Mouse (Mus musculus) cerebellum, postnatal 36 days (tissue): ENCODE data around the gene Gps1.
A peak's percentile ranks its signal among the peaks of the same experiment; 100 is the strongest.
"Not testable (repeated sequence)": the region's sequence is repeated elsewhere in the genome, so short reads cannot be mapped to it uniquely, and the experiment has no call there.

Experiments used
- DNase-seq, 2 experiments: peaks; one replicate each; pipeline ENCODE4 v3.0.0; 2021 to 2022; ENCODE audit warnings: mixed read lengths in 2 of 2

Gps1 gene

DNA sequence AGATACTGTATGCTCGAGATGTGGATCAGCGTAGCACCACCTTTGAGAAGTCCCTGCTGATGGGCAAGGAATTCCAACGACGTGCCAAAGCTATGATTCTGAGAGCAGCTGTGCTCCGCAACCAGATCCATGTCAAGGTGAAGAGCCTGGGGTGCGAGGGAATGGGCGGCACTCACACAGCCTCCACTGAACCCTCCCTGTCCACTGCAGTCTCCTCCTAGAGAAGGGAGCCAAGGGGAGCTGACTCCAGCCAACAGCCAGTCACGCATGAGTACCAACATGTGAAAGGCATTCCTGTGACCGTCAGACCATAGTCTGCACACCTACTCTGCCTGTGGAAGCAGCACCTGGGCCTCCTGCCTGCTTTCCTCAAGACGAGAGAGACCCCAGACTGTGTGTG, 4.4 kb downstream of the Gps1 start:
- DNase-seq: not testable (repeated sequence)

GRCm38 (mm10) chr11:120789355-120789754, 5.3 kb downstream of the Gps1 start:
- DNase-seq: no peak

DNA sequence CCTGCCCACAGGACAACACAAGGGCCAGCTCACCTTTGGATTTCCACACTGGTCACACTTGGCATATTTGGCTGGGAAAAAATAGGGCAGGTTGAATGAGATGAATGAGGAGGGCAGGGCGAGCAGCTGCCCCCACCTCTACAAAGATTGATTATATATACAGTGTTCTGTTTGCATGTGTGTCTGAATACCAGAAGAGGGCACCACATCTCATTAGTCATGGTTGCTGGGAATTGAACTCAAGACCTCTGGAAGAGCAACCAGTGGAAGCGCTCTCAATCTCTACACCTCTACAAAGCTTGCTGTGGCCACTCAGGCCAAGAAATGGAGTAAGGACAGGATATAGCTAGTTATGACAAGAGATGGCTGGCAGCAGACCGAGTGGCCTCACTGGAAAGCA, 5.7 kb downstream of the Gps1 start:
- no peak for DNase-seq

GRCm38 (mm10) chr11:120792652-120793051, 8.6 kb downstream of the Gps1 start:
- no peak for DNase-seq

DNA sequence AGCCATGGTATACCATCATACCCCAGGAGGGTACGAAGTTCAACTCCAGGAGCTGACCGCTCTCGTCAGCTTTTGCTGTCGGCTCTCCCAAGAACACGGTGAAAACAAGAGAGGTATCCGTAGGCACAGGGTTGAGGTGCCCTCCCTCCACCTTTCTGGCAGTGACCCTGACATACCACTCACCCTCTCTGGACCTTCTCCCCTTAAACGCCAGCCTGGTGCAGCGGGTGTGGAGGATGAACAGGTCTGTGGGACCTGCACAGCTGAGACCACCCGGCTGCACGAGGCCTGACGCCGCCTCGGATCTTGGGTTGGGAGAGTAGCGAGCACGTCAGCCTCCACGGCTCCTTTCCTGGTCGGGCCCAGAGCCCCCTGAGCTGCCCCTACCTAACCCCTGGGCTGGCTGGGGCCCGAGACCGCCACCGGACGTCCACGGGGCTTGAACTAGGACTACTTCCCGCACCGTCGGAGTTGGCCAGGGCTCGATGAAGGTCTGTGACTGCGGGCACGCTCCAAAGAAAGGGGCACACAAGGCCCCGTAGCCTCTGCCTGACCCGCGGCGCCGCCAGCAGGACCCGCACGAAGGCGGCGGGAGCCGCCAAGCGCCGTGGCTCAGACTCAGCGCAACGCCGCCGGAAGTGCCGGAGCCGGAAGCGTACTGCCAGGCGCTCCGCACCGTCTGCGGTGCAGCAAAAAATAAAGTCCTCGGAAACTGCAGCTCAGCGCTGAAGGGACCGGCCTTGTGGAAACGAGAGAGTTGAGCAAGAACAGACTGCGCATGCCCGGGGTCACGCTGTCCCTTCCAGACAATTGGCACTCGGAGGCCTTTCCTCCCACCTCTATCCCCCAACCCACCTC, 11.9 kb downstream of the Gps1 start, which contains the start of gene Dus1l:
Gene Dus1l, minus strand, starts transcription at position 648 of the 858 bp plus-strand sequence.
- DNase-seq: peak; percentile 98 to 100

GRCm38 (mm10) chr11:120796614-120796946, 12.5 kb downstream of the Gps1 start:
- no peak for DNase-seq

GRCm38 (mm10) chr11:120798244-120798643, 14.2 kb downstream of the Gps1 start:
- DNase-seq: no peak

DNA sequence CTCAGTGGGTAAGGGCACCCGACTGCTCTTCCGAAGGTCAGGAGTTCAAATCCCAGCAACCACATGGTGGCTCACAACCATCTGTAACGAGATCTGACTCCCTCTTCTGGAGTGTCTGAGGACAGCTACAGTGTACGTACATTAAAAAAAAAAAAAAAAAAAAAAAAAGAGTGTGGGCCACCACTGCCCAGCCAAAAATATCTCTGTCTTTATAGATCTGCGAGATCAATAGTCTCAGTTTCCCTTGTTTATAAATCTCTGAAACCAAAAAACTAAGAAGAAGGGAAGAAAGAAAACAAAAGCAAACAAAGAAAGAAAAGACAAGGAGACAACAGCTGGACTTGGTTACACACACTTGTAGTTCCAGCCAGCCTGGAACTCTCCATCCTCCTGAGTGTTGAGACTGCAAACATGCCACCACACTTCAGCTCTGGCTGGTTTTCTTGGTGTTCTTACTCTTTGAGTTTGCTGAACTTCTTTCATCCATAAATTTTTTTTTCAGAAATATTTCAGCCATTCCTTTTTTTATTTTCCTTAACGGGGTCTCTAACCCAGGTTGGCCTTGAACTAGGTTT, 15.3 kb downstream of the Gps1 start:
- no peak for DNase-seq

DNA sequence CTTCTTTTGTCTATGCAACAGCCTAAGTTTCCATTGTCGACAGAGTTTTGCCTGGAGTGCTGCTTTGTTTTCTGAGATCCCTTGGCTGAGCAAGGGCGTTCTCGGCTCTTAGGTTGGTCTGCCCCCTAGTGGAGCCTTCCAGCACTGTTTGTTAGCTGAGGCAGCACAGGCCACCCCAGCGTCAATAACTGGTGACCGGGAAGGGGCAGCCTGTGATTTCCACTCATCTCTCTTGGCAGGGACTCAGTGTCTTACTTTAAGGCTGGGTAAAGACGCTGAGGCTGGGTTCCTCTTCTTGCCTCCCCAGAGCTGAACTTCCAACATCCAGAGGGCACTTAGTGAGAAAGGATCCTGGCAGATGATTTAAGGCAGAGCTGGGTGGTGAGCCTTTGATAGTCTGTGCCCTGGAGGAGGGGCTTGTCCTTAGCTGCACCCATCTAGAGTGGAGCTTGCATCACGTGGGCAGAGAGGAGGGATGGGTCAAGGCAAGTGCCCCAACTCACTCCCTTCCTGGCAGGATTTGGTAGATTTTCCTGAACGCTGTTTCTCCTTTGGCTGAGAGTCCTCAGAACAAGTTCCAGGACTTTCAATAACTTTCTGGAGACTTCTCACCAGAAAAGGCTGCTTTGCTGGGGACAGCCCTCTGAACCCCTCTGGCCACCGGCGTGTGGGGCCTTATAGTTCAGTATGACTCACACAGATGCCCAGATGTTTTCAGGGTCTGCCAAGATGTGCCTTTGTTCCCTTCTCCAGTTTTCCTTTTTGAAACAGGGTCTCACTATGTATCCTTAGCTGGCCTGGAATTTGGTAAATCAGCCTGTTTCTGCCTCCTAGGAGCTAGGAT, 16.2 kb downstream of the Gps1 start:
- DNase-seq: peak; percentile 88 to 89

DNA sequence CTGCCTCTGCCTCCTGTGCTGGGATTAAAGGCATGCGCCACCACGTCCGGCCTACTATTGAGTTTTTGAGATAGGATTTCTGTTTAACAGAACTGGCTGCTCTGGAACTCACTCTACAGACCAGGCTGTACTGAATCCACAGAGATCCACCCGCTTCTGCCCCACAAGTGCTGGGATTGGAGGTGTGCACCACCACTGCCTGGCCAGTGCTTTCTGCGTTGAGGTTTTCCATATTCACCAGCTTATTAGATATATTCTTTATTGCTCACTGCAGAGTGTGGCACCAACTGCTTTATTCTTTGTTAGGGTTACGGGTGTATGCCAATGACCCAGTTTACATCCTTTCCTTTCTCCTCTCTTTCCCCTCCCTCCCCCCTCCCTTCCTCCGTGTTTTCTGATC, 20.2 kb downstream of the Gps1 start:
- DNase-seq: no peak

- DNase-seq: no peak
Observed at GRCm38 (mm10) chr11:120804769-120805168, 20.7 kb downstream of the Gps1 start.

- DNase-seq: no peak
Observed at GRCm38 (mm10) chr11:120805375-120806298, 21.6 kb downstream of the Gps1 start.

GRCm38 (mm10) chr11:120808010-120808409, 23.9 kb downstream of the Gps1 start:
- DNase-seq: no peak

GRCm38 (mm10) chr11:120812068-120812467, 28.0 kb downstream of the Gps1 start:
- no peak for DNase-seq

GRCm38 (mm10) chr11:120817358-120817757, 33.3 kb downstream of the Gps1 start:
- DNase-seq: no peak

- no peak for DNase-seq
Observed at GRCm38 (mm10) chr11:120818251-120818650, 34.2 kb downstream of the Gps1 start.

DNA sequence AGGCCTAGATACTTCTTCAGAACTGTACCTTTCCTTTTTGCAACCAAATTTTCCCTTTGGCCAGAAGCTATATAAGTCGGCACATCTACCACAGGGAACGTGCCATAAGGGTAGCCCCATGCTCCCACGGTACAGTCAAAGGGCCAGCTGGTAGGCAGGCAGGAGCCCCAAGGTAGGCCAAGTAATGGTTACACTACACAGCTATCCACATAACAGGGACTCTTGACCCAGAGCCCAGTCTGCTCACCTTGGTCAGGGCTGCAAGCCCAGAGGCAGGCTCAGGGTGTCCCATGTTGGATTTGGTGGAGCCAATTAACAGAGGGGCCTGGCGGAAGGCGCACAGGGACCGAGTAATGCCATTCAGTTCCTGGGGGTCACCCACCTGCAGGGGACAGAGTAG, 35.5 kb downstream of the Gps1 start:
- DNase-seq: peak; percentile 57 to 61

- DNase-seq: no peak
Observed at GRCm38 (mm10) chr11:120820546-120820945, 36.5 kb downstream of the Gps1 start.

GRCm38 (mm10) chr11:120821076-120821922, 37.2 kb downstream of the Gps1 start:
- no peak for DNase-seq

DNA sequence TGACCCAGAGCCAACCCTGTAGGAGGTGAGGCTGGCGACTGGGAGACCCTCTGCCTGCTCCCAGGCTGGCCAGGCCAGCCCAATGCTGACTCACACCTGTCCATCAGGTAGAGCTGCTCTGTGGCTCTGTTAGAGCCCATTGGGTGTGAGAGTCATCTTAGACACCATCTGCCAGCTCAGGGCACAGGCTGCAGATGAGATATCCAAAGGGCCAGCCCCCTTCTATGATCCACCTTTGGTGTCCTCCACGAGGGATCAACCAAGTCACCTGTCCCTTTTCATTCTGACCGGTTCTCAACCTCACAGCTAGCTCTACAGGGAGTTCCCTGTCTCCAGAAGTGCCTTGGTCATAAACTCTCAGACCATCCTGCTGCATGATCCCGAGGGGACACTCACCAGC, 38.2 kb downstream of the Gps1 start:
- no peak for DNase-seq

- DNase-seq: peak in 1 of 2 experiments; percentile 47
Observed at GRCm38 (mm10) chr11:120822831-120823550, 38.9 kb downstream of the Gps1 start.
